Mouse (Mus musculus): ENCODE measurements at regions not wholly inside any gene's neighbourhood (a gene's known extent, or its start where the extent isn't known, plus 50 kb on each side); places are given as distances from the start of the nearest gene placed in this dataset.
A peak's percentile ranks its signal among the peaks of the same experiment; 100 is the strongest.

GRCm38 (mm10) chr10:31009955-31010254 is 167.3 kb upstream of the Hey2 start:
- WGBS, result 50% methylated on average over 1 of the region's 1 CpGs
- Histone ChIP-seq H3K4me2 (replicated peaks) (no peak overlapping the region), H3K4me1 (no peaks in the 10 kb centered on the region), H3K27ac (no peak overlapping the region), H3K9ac (no peak overlapping the region), H3K36me3 (no peaks in the 10 kb centered on the region), H3K4me3 (no peak overlapping the region), H3K9me3 (no peaks in the 10 kb centered on the region), H3K27me3 (replicated peaks) (no peaks in the 10 kb centered on the region)
- no peak for ATAC-seq (ENCODE audit: low FRiP score, low read depth)

- no peaks in the 10 kb centered on the region for H3K4me1 ChIP-seq
- H3K4me2 ChIP-seq (replicated peaks), result no peak overlapping the region
- H3K27me3 ChIP-seq (replicated peaks), result no peaks in the 10 kb centered on the region
- no peak overlapping the region for H3K27ac ChIP-seq
- ATAC-seq (ENCODE audit: low FRiP score, low read depth), result no peak
- H3K9ac ChIP-seq, result no peak overlapping the region
- H3K4me3 ChIP-seq, result no peak overlapping the region
- no peaks in the 10 kb centered on the region for H3K36me3 ChIP-seq
- 52% methylated on average over 5 of the region's 5 CpGs for WGBS
- H3K9me3 ChIP-seq, result no peaks in the 10 kb centered on the region
These were observed 166.7 kb upstream of the Hey2 start for GRCm38 (mm10) chr10:31009128-31009954.

GRCm38 (mm10) chr10:30998163-30998944 is 155.8 kb upstream of the Hey2 start:
- Histone ChIP-seq H3K27ac (no peak overlapping the region), H3K36me3 (no peaks in the 10 kb centered on the region), H3K4me1 (no peaks in the 10 kb centered on the region), H3K4me3 (no peak overlapping the region), H3K9me3 (no peaks in the 10 kb centered on the region), H3K9ac (no peak overlapping the region), H3K4me2 (replicated peaks) (no peak overlapping the region), H3K27me3 (replicated peaks) (no peaks in the 10 kb centered on the region)
- 0 out of 2 replicates have a peak, but pooled peaks have one; percentile 29 for ATAC-seq (ENCODE audit: low FRiP score, low read depth)
- 71% methylated on average over 12 of the region's 12 CpGs for WGBS

- H3K9me3 ChIP-seq, result no peaks in the 10 kb centered on the region
- no peaks in the 10 kb centered on the region for H3K36me3 ChIP-seq
- no peak for ATAC-seq (ENCODE audit: low FRiP score, low read depth)
- no peak overlapping the region for H3K4me3 ChIP-seq
- H3K9ac ChIP-seq, result no peak overlapping the region
- WGBS, result 78% methylated on average over 3 of the region's 3 CpGs
- no peak overlapping the region for H3K27ac ChIP-seq
- H3K4me1 ChIP-seq, result no peaks in the 10 kb centered on the region
- no peaks in the 10 kb centered on the region for H3K27me3 ChIP-seq (replicated peaks)
- H3K4me2 ChIP-seq (replicated peaks), result no peak overlapping the region
These were observed 149.6 kb upstream of the Hey2 start for GRCm38 (mm10) chr10:30992167-30992566.

- Histone ChIP-seq H3K9ac (no peak overlapping the region), H3K27ac (no peak overlapping the region), H3K4me2 (replicated peaks) (peak overlapping the region; percentile 49), H3K4me1 (peaks cover 9% of the 10 kb centered on the region), H3K36me3 (no peaks in the 10 kb centered on the region), H3K4me3 (no peak overlapping the region), H3K27me3 (replicated peaks) (peaks cover 3% of the 10 kb centered on the region; the same call in 1 of the 2 replicates), H3K9me3 (no peaks in the 10 kb centered on the region)
- WGBS, result 1% methylated on average over 8 of the region's 8 CpGs
- ATAC-seq (ENCODE audit: low FRiP score, low read depth), result peak; percentile 94
These were observed 137.8 kb upstream of the Hey2 start for GRCm38 (mm10) chr10:30980279-30980968.

- Histone ChIP-seq H3K27ac (no peak overlapping the region), H3K9me3 (no peaks in the 10 kb centered on the region), H3K27me3 (replicated peaks) (peaks cover 3% of the 10 kb centered on the region; the same call in 1 of the 2 replicates), H3K36me3 (no peaks in the 10 kb centered on the region), H3K4me3 (no peak overlapping the region), H3K9ac (no peak overlapping the region), H3K4me1 (peaks cover 9% of the 10 kb centered on the region), H3K4me2 (replicated peaks) (peak overlapping the region; percentile 49)
- 18% methylated on average over 3 of the region's 3 CpGs for WGBS
- ATAC-seq (ENCODE audit: low FRiP score, low read depth), result peak; percentile 52
These were observed 137.2 kb upstream of the Hey2 start for GRCm38 (mm10) chr10:30979766-30980165.

GRCm38 (mm10) chr10:30966176-30966575 is 123.6 kb upstream of the Hey2 start:
- Histone ChIP-seq H3K9ac (no peak overlapping the region), H3K27me3 (replicated peaks) (no peaks in the 10 kb centered on the region), H3K4me1 (no peaks in the 10 kb centered on the region), H3K4me2 (replicated peaks) (no peak overlapping the region), H3K27ac (no peak overlapping the region), H3K36me3 (no peaks in the 10 kb centered on the region), H3K9me3 (no peaks in the 10 kb centered on the region), H3K4me3 (no peak overlapping the region)
- ATAC-seq (ENCODE audit: low FRiP score, low read depth), result no peak
- 100% methylated on average over 1 of the region's 1 CpGs for WGBS

- 84% methylated on average over 3 of the region's 3 CpGs for WGBS
- ATAC-seq (ENCODE audit: low FRiP score, low read depth), result no peak
These were observed 111.2 kb upstream of the Hey2 start for GRCm38 (mm10) chr10:30953825-30954224.

GRCm38 (mm10) chr10:30952410-30952809 is 109.8 kb upstream of the Hey2 start:
- Histone ChIP-seq H3K27me3 (replicated peaks) (no peaks in the 10 kb centered on the region), H3K27ac (no peak overlapping the region), H3K4me2 (replicated peaks) (no peak overlapping the region), H3K4me3 (no peak overlapping the region), H3K9me3 (no peaks in the 10 kb centered on the region), H3K4me1 (no peaks in the 10 kb centered on the region), H3K9ac (no peak overlapping the region), H3K36me3 (no peaks in the 10 kb centered on the region)
- WGBS, result 63% methylated on average over 2 of the region's 2 CpGs
- ATAC-seq (ENCODE audit: low FRiP score, low read depth), result no peak

More at GRCm38 (mm10) chr10:30953825-30954224, 111.2 kb upstream of the Hey2 start:
- Histone ChIP-seq H3K27me3 (replicated peaks) (no peaks in the 10 kb centered on the region), H3K4me3 (no peak overlapping the region), H3K36me3 (no peaks in the 10 kb centered on the region), H3K27ac (no peak overlapping the region), H3K4me2 (replicated peaks) (no peak overlapping the region), H3K9ac (no peak overlapping the region), H3K9me3 (no peaks in the 10 kb centered on the region), H3K4me1 (no peaks in the 10 kb centered on the region)

GRCm38 (mm10) chr10:30946601-30947000 is 104.0 kb upstream of the Hey2 start:
- 75% methylated on average over 4 of the region's 4 CpGs for WGBS
- no peak for ATAC-seq (ENCODE audit: low FRiP score, low read depth)

GRCm38 (mm10) chr10:30918322-30918988 is 75.9 kb upstream of the Hey2 start:
- Histone ChIP-seq H3K9ac (no peak overlapping the region), H3K27ac (no peak overlapping the region), H3K4me2 (replicated peaks) (no peak overlapping the region), H3K36me3 (no peaks in the 10 kb centered on the region), H3K4me3 (no peak overlapping the region), H3K9me3 (no peaks in the 10 kb centered on the region), H3K4me1 (no peaks in the 10 kb centered on the region), H3K27me3 (replicated peaks) (no peaks in the 10 kb centered on the region)
- ATAC-seq (ENCODE audit: low FRiP score, low read depth), result no peak
- WGBS, result 94% methylated on average over 3 of the region's 3 CpGs

More at GRCm38 (mm10) chr10:30946601-30947000, 104.0 kb upstream of the Hey2 start:
- Histone ChIP-seq H3K4me1 (no peaks in the 10 kb centered on the region), H3K36me3 (no peaks in the 10 kb centered on the region), H3K27me3 (replicated peaks) (no peaks in the 10 kb centered on the region), H3K9ac (no peak overlapping the region), H3K27ac (no peak overlapping the region), H3K9me3 (no peaks in the 10 kb centered on the region), H3K4me3 (no peak overlapping the region), H3K4me2 (replicated peaks) (no peak overlapping the region)

GRCm38 (mm10) chr10:30893771-30894170 is 51.2 kb upstream of the Hey2 start:
- no peak overlapping the region for H3K4me2 ChIP-seq (replicated peaks)
- H3K36me3 ChIP-seq, result no peaks in the 10 kb centered on the region
- H3K9ac ChIP-seq, result no peak overlapping the region
- no peak for ATAC-seq (ENCODE audit: low FRiP score, low read depth)
- H3K9me3 ChIP-seq, result no peaks in the 10 kb centered on the region
- H3K27ac ChIP-seq, result no peak overlapping the region
- H3K4me3 ChIP-seq, result no peak overlapping the region
- H3K27me3 ChIP-seq (replicated peaks), result no peaks in the 10 kb centered on the region
- WGBS, result 49% methylated on average over 3 of the region's 3 CpGs
- H3K4me1 ChIP-seq, result no peaks in the 10 kb centered on the region
